Mouse (Mus musculus): ENCODE data around the gene Gm3336.

GRCm38 (mm10) chr8:70718297-70718696, at the start of gene Gm3336:
- TF ChIP-seq EP300 (IDR thresholded peaks at IDR 0.05) = no peak
- peak; percentile 95 for TF ChIP-seq CTCF (IDR thresholded peaks at IDR 0.05)
